In genomic region chr16:94652091-94652713, GRCm38 (mm10) we compare ENCODE assay signal across 15 mouse cellular contexts.
DNase-seq lines count a peak whose midpoint lies in the region; ATAC-seq lines count a peak whose summit lies in the region.
"Had no signal": no experiment of that assay in that cellular context is flagged by ENCODE, and none has a peak within 500 bp of the region (broad histone marks: within the 10 kb centered on the region; RNA-seq: fewer than 3 reads in every experiment).

No protein-coding gene starts in this region.

- H3K4me1 ChIP-seq in limb, embryonic 13.5 days = peaks cover 30% of the 10 kb centered on the region
- H3K4me1 ChIP-seq in limb, embryonic 10.5 days = no peaks in the 10 kb centered on the region; the same call in none of the 2 replicates

- no peak for ATAC-seq in limb, embryonic 13.5 days (ENCODE audit: low FRiP score, low read depth)
- ATAC-seq in megakaryocyte-erythroid progenitor cell, adult 5-6 weeks (replicated peaks; ENCODE audit: low FRiP score, low TSS enrichment, poor library complexity, severe bottlenecking) = 0 out of 2 replicates have a peak, but pooled peaks have one; percentile 23
- ATAC-seq: forebrain, embryonic 16.5 days; inflammation-experienced regulatory T-cells, adult 6 months; midbrain, embryonic 13.5 days had no signal

- H3K9me3 ChIP-seq in limb, embryonic 13.5 days = no peaks in the 10 kb centered on the region
- no peaks in the 10 kb centered on the region for H3K9me3 ChIP-seq in limb, embryonic 10.5 days (replicated peaks)
- H3K9me3 ChIP-seq: midbrain, embryonic 13.5 days had no signal

- H3K4me2 ChIP-seq in limb, embryonic 13.5 days (replicated peaks) = no peak overlapping the region
- H3K4me2 ChIP-seq: midbrain, embryonic 13.5 days had no signal

- H3K36me3 ChIP-seq in limb, embryonic 13.5 days = no peaks in the 10 kb centered on the region
- H3K36me3 ChIP-seq in limb, embryonic 10.5 days = no peaks in the 10 kb centered on the region
- H3K36me3 ChIP-seq: midbrain, embryonic 13.5 days had no signal

- no peak overlapping the region for H3K9ac ChIP-seq in limb, embryonic 13.5 days
- H3K9ac ChIP-seq: midbrain, embryonic 13.5 days had no signal

- WGBS in limb, embryonic 13.5 days = 82% methylated on average over 4 of the region's 4 CpGs
- 87% methylated on average over 4 of the region's 4 CpGs for WGBS in limb, embryonic 10.5 days

- peak overlapping the region; percentile 28; the same call in 1 of the 2 replicates for H3K27ac ChIP-seq in limb, embryonic 13.5 days
- H3K27ac ChIP-seq in limb, embryonic 10.5 days = no peak overlapping the region
- H3K27ac ChIP-seq: midbrain, embryonic 13.5 days had no signal

- H3K27me3 ChIP-seq in limb, embryonic 13.5 days = no peaks in the 10 kb centered on the region
- H3K27me3 ChIP-seq in limb, embryonic 10.5 days (ENCODE audit: low read depth, poor library complexity, severe bottlenecking) = no peaks in the 10 kb centered on the region
- H3K27me3 ChIP-seq: midbrain, embryonic 13.5 days had no signal

- DNase-seq in heart, adult 11 months = peak; percentile 71
- DNase-seq in heart, postnatal 4 days = no peak
- DNase-seq in limb, embryonic 10.5 days (ENCODE audit: low spot score) = no peak
- peak; percentile 52 for DNase-seq in adipocyte (ENCODE audit: low spot score)
- DNase-seq in cerebellum, adult 9-11 months = no peak
- DNase-seq in layer of hippocampus, adult 9-11 months = no peak
- DNase-seq: adrenal gland, postnatal 36 days; cerebellum, postnatal 14 days; liver; thymus, adult 2 months had no signal

- no peak overlapping the region for H3K4me3 ChIP-seq in limb, embryonic 13.5 days
- H3K4me3 ChIP-seq in limb, embryonic 10.5 days = no peak overlapping the region
- H3K4me3 ChIP-seq: midbrain, embryonic 13.5 days had no signal

Comparison
In these comparisons a context has a peak if more than half of its experiments do, and no peak if none do; other contexts are left out.
1. DNase-seq: peak in heart, adult 11 months (single experiment) and adipocyte (single experiment); none in heart, postnatal 4 days (single experiment), limb, embryonic 10.5 days (single experiment), cerebellum, adult 9-11 months (single experiment) and layer of hippocampus, adult 9-11 months (single experiment).